Mouse (Mus musculus): ENCODE measurements at regions not wholly inside any gene's neighbourhood (a gene's known extent, or its start where the extent isn't known, plus 50 kb on each side); places are given as distances from the start of the nearest gene placed in this dataset.

- peak; percentile 17; the same call in 1 of the 2 replicates for TF ChIP-seq CTCF (IDR thresholded peaks at IDR 0.05; ENCODE audit: borderline replicate concordance, extremely low read depth, insufficient read depth, insufficient read length)
- TF ChIP-seq POLR2A (IDR thresholded peaks at IDR 0.05; ENCODE audit: borderline replicate concordance, extremely low read depth, insufficient read depth, insufficient read length, poor library complexity, severe bottlenecking) = no peak
These were observed 370.9 kb downstream of the Dcdc2c start for GRCm38 (mm10) chr12:28181265-28181664.

GRCm38 (mm10) chr12:28176016-28176415 is 376.2 kb downstream of the Dcdc2c start:
- no peak for DNase-seq (ENCODE audit: low read depth)
- TF ChIP-seq POLR2A (IDR thresholded peaks at IDR 0.05; ENCODE audit: borderline replicate concordance, extremely low read depth, insufficient read depth, insufficient read length, poor library complexity, severe bottlenecking) (no peak), CTCF (IDR thresholded peaks at IDR 0.05; ENCODE audit: borderline replicate concordance, extremely low read depth, insufficient read depth, insufficient read length) (no peak)

More at GRCm38 (mm10) chr12:28181265-28181664, 370.9 kb downstream of the Dcdc2c start:
- DNase-seq (ENCODE audit: low read depth) = no peak

- TF ChIP-seq CTCF (IDR thresholded peaks at IDR 0.05; ENCODE audit: borderline replicate concordance, extremely low read depth, insufficient read depth, insufficient read length) = no peak
- no peak for TF ChIP-seq POLR2A (IDR thresholded peaks at IDR 0.05; ENCODE audit: borderline replicate concordance, extremely low read depth, insufficient read depth, insufficient read length, poor library complexity, severe bottlenecking)
- DNase-seq (ENCODE audit: low read depth) = no peak
These were observed 378.1 kb downstream of the Dcdc2c start for GRCm38 (mm10) chr12:28174078-28174477.

GRCm38 (mm10) chr12:28158786-28159185 is 393.4 kb downstream of the Dcdc2c start:
- no peak for DNase-seq (ENCODE audit: low read depth)
- TF ChIP-seq POLR2A (IDR thresholded peaks at IDR 0.05; ENCODE audit: borderline replicate concordance, extremely low read depth, insufficient read depth, insufficient read length, poor library complexity, severe bottlenecking) = no peak
- TF ChIP-seq CTCF (IDR thresholded peaks at IDR 0.05; ENCODE audit: borderline replicate concordance, extremely low read depth, insufficient read depth, insufficient read length) = no peak

- TF ChIP-seq CTCF (IDR thresholded peaks at IDR 0.05; ENCODE audit: borderline replicate concordance, extremely low read depth, insufficient read depth, insufficient read length) = no peak
- TF ChIP-seq POLR2A (IDR thresholded peaks at IDR 0.05; ENCODE audit: borderline replicate concordance, extremely low read depth, insufficient read depth, insufficient read length, poor library complexity, severe bottlenecking) = no peak
- DNase-seq (ENCODE audit: low read depth) = peak; percentile 81
These were observed 401.4 kb downstream of the Dcdc2c start for GRCm38 (mm10) chr12:28150759-28151158.

- DNase-seq (ENCODE audit: low read depth) = peak; percentile 82
- TF ChIP-seq CTCF (IDR thresholded peaks at IDR 0.05; ENCODE audit: borderline replicate concordance, extremely low read depth, insufficient read depth, insufficient read length) (no peak), POLR2A (IDR thresholded peaks at IDR 0.05; ENCODE audit: borderline replicate concordance, extremely low read depth, insufficient read depth, insufficient read length, poor library complexity, severe bottlenecking) (no peak)
These were observed 416.2 kb downstream of the Dcdc2c start for GRCm38 (mm10) chr12:28135810-28136592.

- TF ChIP-seq POLR2A (IDR thresholded peaks at IDR 0.05; ENCODE audit: borderline replicate concordance, extremely low read depth, insufficient read depth, insufficient read length, poor library complexity, severe bottlenecking) (no peak), CTCF (IDR thresholded peaks at IDR 0.05; ENCODE audit: borderline replicate concordance, extremely low read depth, insufficient read depth, insufficient read length) (no peak)
These were observed 429.4 kb downstream of the Dcdc2c start for GRCm38 (mm10) chr12:28122766-28123165.

GRCm38 (mm10) chr12:28120106-28120505 is 432.1 kb downstream of the Dcdc2c start:
- peak; percentile 44 for DNase-seq (ENCODE audit: low read depth)
- TF ChIP-seq POLR2A (IDR thresholded peaks at IDR 0.05; ENCODE audit: borderline replicate concordance, extremely low read depth, insufficient read depth, insufficient read length, poor library complexity, severe bottlenecking) (no peak), CTCF (IDR thresholded peaks at IDR 0.05; ENCODE audit: borderline replicate concordance, extremely low read depth, insufficient read depth, insufficient read length) (no peak)

More at GRCm38 (mm10) chr12:28122766-28123165, 429.4 kb downstream of the Dcdc2c start:
- no peak for DNase-seq (ENCODE audit: low read depth)

- no peak for DNase-seq (ENCODE audit: low read depth)
- TF ChIP-seq POLR2A (IDR thresholded peaks at IDR 0.05; ENCODE audit: borderline replicate concordance, extremely low read depth, insufficient read depth, insufficient read length, poor library complexity, severe bottlenecking) = no peak
- no peak for TF ChIP-seq CTCF (IDR thresholded peaks at IDR 0.05; ENCODE audit: borderline replicate concordance, extremely low read depth, insufficient read depth, insufficient read length)
These were observed 461.5 kb downstream of the Dcdc2c start for GRCm38 (mm10) chr12:28090673-28091072.

- peak; percentile 82 for DNase-seq (ENCODE audit: low read depth)
These were observed 466.7 kb downstream of the Dcdc2c start for GRCm38 (mm10) chr12:28085460-28085859.

GRCm38 (mm10) chr12:28076606-28077005 is 475.6 kb downstream of the Dcdc2c start:
- TF ChIP-seq POLR2A (IDR thresholded peaks at IDR 0.05; ENCODE audit: borderline replicate concordance, extremely low read depth, insufficient read depth, insufficient read length, poor library complexity, severe bottlenecking) = no peak
- TF ChIP-seq CTCF (IDR thresholded peaks at IDR 0.05; ENCODE audit: borderline replicate concordance, extremely low read depth, insufficient read depth, insufficient read length) = no peak
- peak; percentile 67 for DNase-seq (ENCODE audit: low read depth)

More at GRCm38 (mm10) chr12:28085460-28085859, 466.7 kb downstream of the Dcdc2c start:
- TF ChIP-seq CTCF (IDR thresholded peaks at IDR 0.05; ENCODE audit: borderline replicate concordance, extremely low read depth, insufficient read depth, insufficient read length) (no peak), POLR2A (IDR thresholded peaks at IDR 0.05; ENCODE audit: borderline replicate concordance, extremely low read depth, insufficient read depth, insufficient read length, poor library complexity, severe bottlenecking) (no peak)

- TF ChIP-seq POLR2A (IDR thresholded peaks at IDR 0.05; ENCODE audit: borderline replicate concordance, extremely low read depth, insufficient read depth, insufficient read length, poor library complexity, severe bottlenecking) (no peak), CTCF (IDR thresholded peaks at IDR 0.05; ENCODE audit: borderline replicate concordance, extremely low read depth, insufficient read depth, insufficient read length) (peak; percentile 31; the same call in 1 of the 2 replicates)
- peak; percentile 38 for DNase-seq (ENCODE audit: low read depth)
These were observed 483.6 kb downstream of the Dcdc2c start for GRCm38 (mm10) chr12:28068584-28068983.
